Mouse (Mus musculus) liver, adult 2 months (tissue): Measurements from ENCODE around the gene Myh10. TPM values are rescaled to one million over a fixed set of nuclear protein-coding genes. Genes with fewer than 3 reads are reported as not detected.

ENCODE experiments used
- DNase-seq: peaks from one replicate; pipeline ENCODE4 v3.0.0-alpha.2; 2011; ENCODE audit warnings: low read depth, low spot score; ENCODE audit errors: extremely low read depth
- H3K27ac ChIP-seq: fragments of 200-500 bp; replicated peaks from 2 replicates; pipeline ENCODE4 v1.5.1; 2012; ENCODE audit warnings: low read depth, mild to moderate bottlenecking, control low read depth, inconsistent platforms, low read length; ENCODE audit not compliant: insufficient read depth
- H3K27me3 ChIP-seq: fragments of 200-500 bp; 2 replicates; pipeline ENCODE4 v1.6.1; 2012; ENCODE audit warnings: mild to moderate bottlenecking, moderate library complexity, low read length, inconsistent platforms; ENCODE audit not compliant: control insufficient read depth, insufficient read depth
- H3K36me3 ChIP-seq: fragments of 200-500 bp; 2 replicates; pipeline ENCODE4 v1.6.1; 2012; ENCODE audit warnings: low read length, inconsistent platforms; ENCODE audit not compliant: control insufficient read depth, insufficient read depth
- H3K4me1 ChIP-seq: fragments of 200-500 bp; 2 replicates; pipeline ENCODE4 v1.6.1; 2011; ENCODE audit warnings: low read length; ENCODE audit not compliant: control insufficient read depth, insufficient read depth
- H3K4me3 ChIP-seq: fragments of 200-500 bp; 2 replicates; pipeline ENCODE4 v1.5.1; 2011; ENCODE audit warnings: low read depth, mild to moderate bottlenecking, control low read depth, low read length, moderate library complexity; ENCODE audit not compliant: insufficient read depth
- H3K79me2 ChIP-seq: fragments of 200-500 bp; 2 replicates; pipeline ENCODE4 v1.6.1; 2012; ENCODE audit warnings: inconsistent platforms, mild to moderate bottlenecking, low read length, moderate library complexity; ENCODE audit not compliant: control insufficient read depth, insufficient read depth
- H3K9ac ChIP-seq: fragments of 200-500 bp; 2 replicates; pipeline ENCODE4 v1.6.1; 2012; ENCODE audit warnings: low read depth, mild to moderate bottlenecking, control low read depth, inconsistent platforms, low read length
- CTCF ChIP-seq: fragments of 200-500 bp; IDR thresholded peaks from 2 replicates; pipeline ENCODE4 v1.5.1; 2011; ENCODE audit warnings: low read depth, low read length, control low read depth
- POLR2A ChIP-seq: fragments of 200-500 bp; IDR thresholded peaks from 2 replicates; pipeline ENCODE4 v1.6.1; 2011; ENCODE audit warnings: low read length, control low read depth; ENCODE audit not compliant: insufficient read depth; ENCODE audit errors: extremely low read depth
- WGBS: fragments of 180-500 bp; shearing (Covaris S2); methylation state at CpG from one replicate; pipeline ENCODE4 v1.1.7; 2018; 5-methylcytosine and 5-hydroxymethylcytosine counted together
- polyA plus RNA-seq: library from polyadenylated mRNA; depleted of rRNA; stranded (reverse); fragments of >200 nt; gene quantifications from 2 replicates; pipeline ENCODE4 v1.2.3, GENCODE M21; 2012
- total RNA-seq: library from RNA; depleted of rRNA; stranded (reverse); fragments of >200 nt; gene quantifications from 2 replicates; pipeline ENCODE4 v1.2.3, GENCODE M21; 2014

The Myh10 gene
- total and polyA plus RNA-seq, 2 experiments = 4.4 to 7.5 TPM

- Histone ChIP-seq H3K27ac (no peak overlapping the region), H3K4me1 (peaks cover 1% of the 10 kb centered on the region; the same call in 1 of the 2 replicates), H3K9ac (no peak overlapping the region), H3K27me3 (no peaks in the 10 kb centered on the region), H3K79me2 (no peaks in the 10 kb centered on the region), H3K36me3 (no peaks in the 10 kb centered on the region), H3K4me3 (no peak overlapping the region)
- 90% methylated on average over 11 of the region's 11 CpGs for WGBS
- TF ChIP-seq POLR2A (no peak), CTCF (no peak)
- no peak for DNase-seq
Measured at GRCm38 (mm10) chr11:68756456-68757348, 65.3 kb downstream of the Myh10 start.

GRCm38 (mm10) chr11:68759691-68760090 lies 68.3 kb downstream of the Myh10 start:
- H3K79me2 ChIP-seq = no peaks in the 10 kb centered on the region
- no peak overlapping the region for H3K9ac ChIP-seq
- no peak for DNase-seq
- no peak overlapping the region for H3K4me3 ChIP-seq
- no peaks in the 10 kb centered on the region for H3K4me1 ChIP-seq
- H3K27me3 ChIP-seq = no peaks in the 10 kb centered on the region
- TF ChIP-seq POLR2A = no peak
- no peak for TF ChIP-seq CTCF
- H3K27ac ChIP-seq = no peak overlapping the region
- H3K36me3 ChIP-seq = peaks cover 8% of the 10 kb centered on the region; the same call in 1 of the 2 replicates
- WGBS = 93% methylated on average over 3 of the region's 3 CpGs

GRCm38 (mm10) chr11:68761155-68761554 lies 69.8 kb downstream of the Myh10 start:
- H3K4me1 ChIP-seq = no peaks in the 10 kb centered on the region
- no peak overlapping the region for H3K9ac ChIP-seq
- peaks cover 14% of the 10 kb centered on the region; the same call in 1 of the 2 replicates for H3K36me3 ChIP-seq
- TF ChIP-seq CTCF (no peak), POLR2A (no peak)
- WGBS = 88% methylated on average over 4 of the region's 4 CpGs
- H3K79me2 ChIP-seq = no peaks in the 10 kb centered on the region
- no peak overlapping the region for H3K27ac ChIP-seq
- no peaks in the 10 kb centered on the region for H3K27me3 ChIP-seq
- no peak for DNase-seq
- no peak overlapping the region for H3K4me3 ChIP-seq

GRCm38 (mm10) chr11:68761664-68762063 lies 70.3 kb downstream of the Myh10 start:
- 90% methylated on average over 6 of the region's 6 CpGs for WGBS
- no peak for DNase-seq
- TF ChIP-seq CTCF = no peak
- TF ChIP-seq POLR2A = no peak
- no peak overlapping the region for H3K4me3 ChIP-seq
- no peaks in the 10 kb centered on the region for H3K4me1 ChIP-seq
- H3K27me3 ChIP-seq = no peaks in the 10 kb centered on the region
- H3K36me3 ChIP-seq = peaks cover 14% of the 10 kb centered on the region; the same call in 1 of the 2 replicates
- H3K27ac ChIP-seq = no peak overlapping the region
- no peak overlapping the region for H3K9ac ChIP-seq
- H3K79me2 ChIP-seq = no peaks in the 10 kb centered on the region

GRCm38 (mm10) chr11:68764622-68765021 lies 73.3 kb downstream of the Myh10 start:
- H3K36me3 ChIP-seq = peaks cover 14% of the 10 kb centered on the region; the same call in 1 of the 2 replicates
- no peak for DNase-seq
- H3K9ac ChIP-seq = no peak overlapping the region
- H3K27ac ChIP-seq = no peak overlapping the region
- H3K27me3 ChIP-seq = no peaks in the 10 kb centered on the region
- TF ChIP-seq POLR2A = no peak
- no peak for TF ChIP-seq CTCF
- WGBS = 80% methylated on average over 3 of the region's 3 CpGs
- no peak overlapping the region for H3K4me3 ChIP-seq
- H3K79me2 ChIP-seq = no peaks in the 10 kb centered on the region
- H3K4me1 ChIP-seq = no peaks in the 10 kb centered on the region
